Mouse (Mus musculus) liver, embryonic 14.5 days (tissue): ENCODE measurements around the gene Fitm1.

Experiments used
- CTCF ChIP-seq: IDR thresholded peaks from 2 replicates; pipeline ENCODE4 v1.5.1; 2016; ENCODE audit warnings: antibody characterized with exemption, low read depth, control low read depth
- EP300 ChIP-seq: IDR thresholded peaks from 2 replicates; pipeline ENCODE4 v1.6.1; 2016; ENCODE audit warnings: antibody characterized with exemption, low read depth

GRCm38 (mm10) chr14:55589271-55589670, 13.9 kb downstream of the Fitm1 start:
- no peak for TF ChIP-seq EP300
- no peak for TF ChIP-seq CTCF
